Mouse (Mus musculus): Measurements from ENCODE around the gene Zcchc17.

DNA sequence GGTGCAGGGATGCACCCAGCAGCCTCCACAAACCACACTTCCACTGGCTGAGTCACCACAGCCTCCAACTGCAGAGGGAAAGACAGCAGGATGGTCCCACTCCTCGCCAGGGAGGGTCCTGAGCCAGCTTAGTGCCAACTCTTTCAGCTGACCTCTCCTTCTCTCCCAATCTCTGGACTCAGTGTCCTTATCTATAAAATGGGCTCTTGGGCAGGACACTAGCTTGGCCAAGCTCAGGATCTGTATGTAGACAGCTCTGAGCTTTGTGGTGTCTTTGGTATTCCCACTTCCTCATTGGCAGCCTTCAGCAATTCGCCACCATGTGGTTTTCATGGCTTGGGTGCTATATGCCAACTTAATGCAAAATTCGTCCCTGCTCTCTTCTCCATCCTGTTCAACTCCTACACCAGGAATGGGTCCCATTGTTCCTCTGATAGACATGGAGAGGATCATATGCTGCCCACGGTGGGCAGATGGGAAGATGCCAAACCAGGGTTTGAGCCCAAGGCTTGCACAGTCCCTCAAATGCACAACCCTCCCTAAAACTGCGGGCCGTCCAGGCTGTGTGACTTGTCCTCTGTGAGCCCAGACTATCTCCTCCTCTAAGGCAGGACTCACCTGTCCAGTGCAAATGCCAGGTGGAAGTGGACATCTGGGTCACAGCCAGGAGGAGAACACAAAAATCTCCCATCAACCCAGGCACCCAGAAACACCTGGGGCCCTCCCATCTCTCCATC is 89.0 kb downstream of the Zcchc17 start:
- no peak for TF ChIP-seq CTCF (IDR thresholded peaks at IDR 0.05; ENCODE audit: extremely low read depth, insufficient read depth, insufficient read length, insufficient replicate concordance)
- TF ChIP-seq POLR2A (IDR thresholded peaks at IDR 0.05; ENCODE audit: low read depth, low read length): no peak
